Mouse (Mus musculus) right cerebral cortex, adult 2 months (tissue): ENCODE results near the gene Ctdnep1.

Source experiments
- DNase-seq, 2 experiments: peaks; one replicate each; pipeline ENCODE4 v3.0.0; 2021 to 2022; ENCODE audit warnings: low spot score in 2 of 2

Ctdnep1 gene

GRCm38 (mm10) chr11:69983377-69983776 lies 2.4 kb downstream of the Ctdnep1 start:
- no peak for DNase-seq

- no peak for DNase-seq
Measured at GRCm38 (mm10) chr11:69984431-69984830, 3.5 kb downstream of the Ctdnep1 start.

- no peak for DNase-seq
Measured at GRCm38 (mm10) chr11:69989949-69990348, 9.0 kb downstream of the Ctdnep1 start.

GRCm38 (mm10) chr11:69990850-69991691 lies 10.1 kb downstream of the Ctdnep1 start, which contains the start of gene Gabarap:
Gene Gabarap, plus strand, starts transcription at chr11:69991143.
- DNase-seq = peak; percentile 96 to 97

GRCm38 (mm10) chr11:69991711-69992110 lies 10.8 kb downstream of the Ctdnep1 start:
- DNase-seq = no peak

- no peak for DNase-seq
Measured at GRCm38 (mm10) chr11:69992396-69992795, 11.4 kb downstream of the Ctdnep1 start.

- no peak for DNase-seq
Measured at GRCm38 (mm10) chr11:69992932-69993331, 12.0 kb downstream of the Ctdnep1 start.

- DNase-seq = no peak
Measured at GRCm38 (mm10) chr11:69994401-69995090, 13.6 kb downstream of the Ctdnep1 start.

- peak; percentile 96 to 98 for DNase-seq
Measured at GRCm38 (mm10) chr11:69995391-69995960, 14.5 kb downstream of the Ctdnep1 start, which contains the start of gene Phf23. Gene Phf23, plus strand, starts transcription at chr11:69995777.

- DNase-seq = no peak
Measured at GRCm38 (mm10) chr11:69996161-69997061, 15.5 kb downstream of the Ctdnep1 start.

GRCm38 (mm10) chr11:69997070-69997509 lies 16.1 kb downstream of the Ctdnep1 start:
- peak in 1 of 2 experiments; percentile 60 for DNase-seq

GRCm38 (mm10) chr11:69998567-69999491 lies 17.9 kb downstream of the Ctdnep1 start:
- DNase-seq = no peak

- no peak for DNase-seq
Measured at GRCm38 (mm10) chr11:69999666-70000065, 18.7 kb downstream of the Ctdnep1 start.

GRCm38 (mm10) chr11:70000396-70000898 lies 19.5 kb downstream of the Ctdnep1 start, which contains the start of gene Dvl2:
Gene Dvl2, plus strand, starts transcription at chr11:70000595.
- peak; percentile 87 to 90 for DNase-seq

- DNase-seq = no peak
Measured at GRCm38 (mm10) chr11:70001159-70001558, 20.2 kb downstream of the Ctdnep1 start.

- DNase-seq = no peak
Measured at GRCm38 (mm10) chr11:70001865-70002264, 20.9 kb downstream of the Ctdnep1 start.

GRCm38 (mm10) chr11:70002471-70002870 lies 21.5 kb downstream of the Ctdnep1 start:
- no peak for DNase-seq

- DNase-seq = no peak
Measured at GRCm38 (mm10) chr11:70005521-70005920, 24.6 kb downstream of the Ctdnep1 start.

GRCm38 (mm10) chr11:70010033-70010432 lies 29.1 kb downstream of the Ctdnep1 start:
- DNase-seq = no peak

- DNase-seq = no peak
Measured at GRCm38 (mm10) chr11:70010548-70010947, 29.6 kb downstream of the Ctdnep1 start.
